Mouse (Mus musculus) macrophage (primary cell): ENCODE data around the gene Ccdc120. TPM values are rescaled to one million over a fixed set of nuclear protein-coding genes. Genes with fewer than 3 reads are reported as not detected.

Source experiments
- H3K27ac ChIP-seq: fragments of 350-480 bp; formaldehyde crosslinking; 2 replicates; pipeline ENCODE4 v1.9.0; 2021
- H3K36me3 ChIP-seq: fragments of 350-480 bp; formaldehyde crosslinking; 2 replicates; pipeline ENCODE4 v1.9.0; 2021; ENCODE audit errors: inconsistent target
- H3K4me3 ChIP-seq: fragments of 350-480 bp; formaldehyde crosslinking; 2 replicates; pipeline ENCODE4 v1.9.0; 2021; ENCODE audit errors: inconsistent target
- H3K79me2 ChIP-seq: fragments of 350-480 bp; formaldehyde crosslinking; 2 replicates; pipeline ENCODE4 v1.9.0; 2021; ENCODE audit errors: inconsistent target
- WGBS: methylation state at CpG from one replicate; pipeline ENCODE4 v1.1.7; 2026; ENCODE audit warnings: inconsistent platforms; ENCODE audit not compliant: missing documents; 5-methylcytosine and 5-hydroxymethylcytosine counted together
- polyA plus RNA-seq: library from polyadenylated mRNA; stranded (reverse); fragments of 250-400 nt; gene quantifications from 3 replicates; pipeline ENCODE4 v1.2.4, GENCODE M21; 2018; ENCODE audit warnings: inconsistent platforms

Ccdc120 gene
- polyA plus RNA-seq, 1 experiment from 2014 or later = 0.39 TPM

- Histone ChIP-seq H3K36me3 (no peaks in the 10 kb centered on the region), H3K79me2 (peaks cover 31% of the 10 kb centered on the region), H3K27ac (no peak overlapping the region), H3K4me3 (no peak overlapping the region)
- WGBS = 30% methylated on average over 4 of the region's 6 CpGs
These were observed 54.2 kb downstream of the Ccdc120 start for GRCm38 (mm10) chrX:7696520-7696919.

GRCm38 (mm10) chrX:7692862-7693261, 57.8 kb downstream of the Ccdc120 start:
- H3K79me2 ChIP-seq = peaks cover 7% of the 10 kb centered on the region
- H3K27ac ChIP-seq = no peak overlapping the region
- no peaks in the 10 kb centered on the region for H3K36me3 ChIP-seq
- no peak overlapping the region for H3K4me3 ChIP-seq
- 57% methylated on average over 3 of the region's 4 CpGs for WGBS

DNA sequence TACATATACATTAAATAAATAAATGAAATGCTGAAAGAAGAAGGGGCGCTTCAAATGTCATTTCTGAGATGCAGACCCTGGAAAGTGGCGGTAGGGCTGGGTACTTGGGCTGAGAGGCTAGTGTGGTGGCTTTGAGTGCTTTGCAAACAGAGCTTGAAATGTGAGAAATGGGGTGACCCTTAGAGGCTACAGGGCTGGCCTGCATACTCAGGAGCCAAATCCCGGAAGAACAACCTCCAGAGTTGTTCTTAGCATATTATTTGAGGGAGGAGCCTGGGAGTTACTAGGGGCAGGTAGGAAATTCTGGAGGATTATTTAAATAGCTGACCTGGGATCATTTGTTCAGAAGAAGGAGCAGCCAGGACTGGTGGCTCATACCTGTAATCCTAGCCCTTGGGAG, 60.2 kb downstream of the Ccdc120 start:
- Histone ChIP-seq H3K79me2 (no peaks in the 10 kb centered on the region), H3K36me3 (no peaks in the 10 kb centered on the region), H3K27ac (no peak overlapping the region), H3K4me3 (no peak overlapping the region)
- WGBS = 76% methylated on average over 3 of the region's 3 CpGs

DNA sequence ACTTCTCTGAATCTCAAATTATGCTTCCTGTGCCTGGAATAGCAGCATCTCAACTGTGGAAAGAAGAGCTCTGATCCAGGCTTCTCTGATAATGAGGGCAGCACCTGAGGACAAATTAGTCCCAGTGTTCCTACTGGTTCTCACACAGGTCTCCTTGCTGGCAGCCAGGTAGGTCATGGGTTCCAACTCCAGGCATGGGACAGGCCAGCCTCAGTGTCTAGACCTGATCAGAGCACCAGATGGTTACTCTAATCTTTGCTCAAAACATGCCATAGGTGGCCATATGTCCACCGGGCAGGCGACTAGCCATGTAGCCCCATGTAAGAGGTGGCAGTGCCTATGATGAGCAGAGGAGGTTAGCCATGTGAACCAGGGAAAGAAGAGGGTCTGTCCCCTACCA, 62.4 kb downstream of the Ccdc120 start:
- Histone ChIP-seq H3K4me3 (no peak overlapping the region), H3K27ac (no peak overlapping the region), H3K79me2 (no peaks in the 10 kb centered on the region), H3K36me3 (no peaks in the 10 kb centered on the region)
- WGBS = 94% methylated on average over 2 of the region's 2 CpGs

Other genes starting within 250 kb of the Ccdc120 start
- gene Foxp3, start 177.3 kb downstream of the Ccdc120 start, polyA plus RNA-seq = 0.04 TPM in 1 of 3 replicates, not detected in the others
- gene Ppp1r3f, start 176.6 kb downstream of the Ccdc120 start, polyA plus RNA-seq = 1.1 to 2.8 TPM (median 1.4 TPM) in 3 replicates
- gene Ccdc22, start 145.4 kb downstream of the Ccdc120 start, polyA plus RNA-seq = 18.2 to 30.9 TPM (median 28.2 TPM) in 3 replicates
- 0.09 to 0.16 TPM (median 0.15 TPM) in 3 replicates for gene Cacna1f, start 143.8 kb downstream of the Ccdc120 start, polyA plus RNA-seq
- gene Syp, start 112.4 kb downstream of the Ccdc120 start, polyA plus RNA-seq = 0.78 to 1.6 TPM (median 1.4 TPM) in 3 replicates
- 3.0 to 3.4 TPM (median 3.2 TPM) in 3 replicates for gene Prickle3, start 93.6 kb downstream of the Ccdc120 start, polyA plus RNA-seq
- gene Plp2, start 79.5 kb downstream of the Ccdc120 start, polyA plus RNA-seq = 83.8 to 185 TPM (median 133 TPM) in 3 replicates
- 0.14 TPM in 1 of 3 replicates, not detected in the others for gene Magix, start 69.7 kb downstream of the Ccdc120 start, polyA plus RNA-seq
- 27.4 to 38.3 TPM (median 28.0 TPM) in 3 replicates for gene Gpkow, start 53.8 kb downstream of the Ccdc120 start, polyA plus RNA-seq
- 9.5 to 25.3 TPM (median 21.1 TPM) in 3 replicates for gene Wdr45, start 36.6 kb downstream of the Ccdc120 start, polyA plus RNA-seq
- not detected in 3 replicates for gene Gm45208, start 28.7 kb downstream of the Ccdc120 start, polyA plus RNA-seq
- gene Praf2, start 22.5 kb downstream of the Ccdc120 start, polyA plus RNA-seq = 7.2 to 12.3 TPM (median 7.3 TPM) in 3 replicates
- 100 to 140 TPM (median 106 TPM) in 3 replicates for gene Tfe3, start 11.7 kb upstream of the Ccdc120 start, polyA plus RNA-seq
- 44.1 to 48.5 TPM (median 47.1 TPM) in 3 replicates for gene Gripap1, start 38.9 kb upstream of the Ccdc120 start, polyA plus RNA-seq
- 0.03 to 0.06 TPM (median 0.04 TPM) in 3 replicates for gene Kcnd1, start 71.4 kb upstream of the Ccdc120 start, polyA plus RNA-seq
- gene Otud5, start 90.5 kb upstream of the Ccdc120 start, polyA plus RNA-seq = 38.8 to 69.0 TPM (median 61.3 TPM) in 3 replicates
- gene Pim2, start 127.4 kb upstream of the Ccdc120 start, polyA plus RNA-seq = 1.5 to 2.0 TPM (median 1.6 TPM) in 3 replicates
- gene Slc35a2, start 133.1 kb upstream of the Ccdc120 start, polyA plus RNA-seq = 10.3 to 26.7 TPM (median 19.8 TPM) in 3 replicates
- gene Pqbp1, start 148.4 kb upstream of the Ccdc120 start, polyA plus RNA-seq = 46.6 to 136 TPM (median 62.4 TPM) in 3 replicates
- gene Timm17b, start 148.5 kb upstream of the Ccdc120 start, polyA plus RNA-seq = 7.5 to 12.2 TPM (median 10.3 TPM) in 3 replicates
- gene Gm10491, start 156.9 kb upstream of the Ccdc120 start, polyA plus RNA-seq = not detected in 3 replicates
- gene Gm10490, start 158.6 kb upstream of the Ccdc120 start, polyA plus RNA-seq = not detected in 3 replicates
- gene Pcsk1n, start 168.9 kb upstream of the Ccdc120 start, polyA plus RNA-seq = not detected in 3 replicates
- not detected in 3 replicates for gene Eras, start 177.7 kb upstream of the Ccdc120 start, polyA plus RNA-seq
- 6.9 to 9.1 TPM (median 7.1 TPM) in 3 replicates for gene Hdac6, start 197.0 kb upstream of the Ccdc120 start, polyA plus RNA-seq
- 0.14 TPM in 1 of 3 replicates, not detected in the others for gene Gata1, start 227.2 kb upstream of the Ccdc120 start, polyA plus RNA-seq